Mouse (Mus musculus): ENCODE data around the gene Tspan14.

DNA sequence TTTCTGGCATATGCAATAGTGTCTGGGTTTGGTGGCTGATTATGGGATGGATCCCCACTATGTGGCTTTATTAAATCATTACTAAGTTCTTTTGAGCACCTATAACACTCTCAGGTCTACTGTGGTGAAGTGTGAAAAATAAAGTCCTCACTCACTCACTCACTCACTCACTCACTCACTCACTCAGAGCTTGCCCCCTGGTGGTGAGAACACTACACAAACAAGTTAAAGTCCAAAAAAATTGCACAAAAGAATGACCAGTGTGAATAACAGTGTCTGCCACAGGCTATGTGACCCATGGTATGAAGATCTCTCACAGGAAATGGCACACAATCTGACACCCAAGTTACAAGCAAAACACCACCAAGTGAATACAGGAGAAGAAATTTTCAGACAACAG, 103.6 kb downstream of the Tspan14 start:
- TF ChIP-seq CTCF (IDR thresholded peaks at IDR 0.05; ENCODE audit: low read depth, low read length), result no peak
- no peak for TF ChIP-seq TAL1 (conservative IDR thresholded peaks at IDR 0.05; ENCODE audit: low read depth, low read length)
- no peak for TF ChIP-seq GATA1 (IDR thresholded peaks at IDR 0.05; ENCODE audit: borderline replicate concordance, low read length)
